Mouse (Mus musculus) forebrain, embryonic 16.5 days (tissue): ENCODE results near the gene P3h1. TPM values are rescaled to one million over a fixed set of nuclear protein-coding genes. Genes with fewer than 3 reads are reported as not detected.
A peak's percentile ranks its signal among the peaks of the same experiment; 100 is the strongest.

ENCODE experiments used
- ATAC-seq: fragments of 200-750 bp; cut with Nextera tagmentation; 2 replicates; pipeline ENCODE4 v1.8.0; 2017; ENCODE audit warnings: mild to moderate bottlenecking, moderate library complexity
- H3K27ac ChIP-seq: fragments of 300-500 bp; sonication (generic); 2 replicates; pipeline ENCODE4 v1.5.1; 2014; ENCODE audit warnings: low read length, control low read depth
- H3K27me3 ChIP-seq: fragments of 300-500 bp; sonication (generic); replicated peaks from 2 replicates; pipeline ENCODE4 v1.6.1; 2014; ENCODE audit warnings: low read length; ENCODE audit not compliant: control insufficient read depth, insufficient read depth
- H3K36me3 ChIP-seq: fragments of 300-500 bp; sonication (generic); 2 replicates; pipeline ENCODE4 v1.6.1; 2014; ENCODE audit not compliant: control insufficient read depth, insufficient read depth
- H3K4me1 ChIP-seq: fragments of 300-500 bp; sonication (generic); replicated peaks from 2 replicates; pipeline ENCODE4 v1.6.1; 2014; ENCODE audit warnings: low read length; ENCODE audit not compliant: control insufficient read depth, insufficient read depth
- H3K4me2 ChIP-seq: fragments of 300-500 bp; sonication (generic); 2 replicates; pipeline ENCODE4 v1.6.1; 2014; ENCODE audit warnings: mild to moderate bottlenecking, low read length, control low read depth
- H3K4me3 ChIP-seq: fragments of 300-500 bp; sonication (generic); replicated peaks from 2 replicates; pipeline ENCODE4 v1.5.1; 2014; ENCODE audit warnings: mild to moderate bottlenecking, low read length, control low read depth
- H3K9ac ChIP-seq: fragments of 300-500 bp; sonication (generic); replicated peaks from 2 replicates; pipeline ENCODE4 v1.6.1; 2014; ENCODE audit warnings: low read depth, low read length, control low read depth
- H3K9me3 ChIP-seq: fragments of 300-500 bp; sonication (generic); 2 replicates; pipeline ENCODE4 v1.6.1; 2016; ENCODE audit warnings: low read length; ENCODE audit not compliant: control insufficient read depth
- WGBS: fragments of 180-500 bp; shearing (Covaris S2); extraction: QIAGEN DNeasy Blood & Tissue Kit; methylation state at CpG from one replicate; pipeline ENCODE4 v1.1.7; 2014; 5-methylcytosine and 5-hydroxymethylcytosine counted together
- polyA plus RNA-seq: library from polyadenylated mRNA; unstranded; fragments of >200 nt; fragmentation: Nextera tagmentation; extraction: Ambion mirVana; gene quantifications from 2 replicates; pipeline ENCODE4 v1.2.1, GENCODE M21; 2015

P3h1 gene
- polyA plus RNA-seq, 1 experiment from 2014 or later: 9.3 TPM

DNA sequence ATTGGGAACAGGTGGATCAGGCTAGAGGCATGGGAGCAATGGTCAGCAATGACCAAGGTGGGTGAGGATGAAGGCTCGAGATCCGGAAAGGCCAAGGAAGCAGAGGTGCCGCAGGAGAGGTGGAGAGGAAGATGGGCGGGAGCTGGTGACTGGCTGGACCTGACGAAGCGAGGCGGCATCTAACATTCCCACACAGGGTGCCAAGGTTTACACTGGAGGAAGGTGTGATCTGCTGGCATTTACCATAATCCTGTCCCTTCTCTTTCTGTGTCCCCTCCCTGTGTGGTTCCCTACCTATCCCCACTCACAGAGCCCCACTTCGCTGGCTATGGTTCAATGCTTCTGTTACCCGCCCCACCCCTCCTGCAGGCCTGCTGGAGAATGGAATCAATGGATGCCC, 13.2 kb downstream of the P3h1 start:
- H3K9me3 ChIP-seq: no peaks in the 10 kb centered on the region
- WGBS: 73% methylated on average over 9 of the region's 9 CpGs
- peaks cover 2% of the 10 kb centered on the region; the same call in 1 of the 2 replicates for H3K36me3 ChIP-seq
- H3K27me3 ChIP-seq: no peaks in the 10 kb centered on the region
- H3K4me2 ChIP-seq: no peak overlapping the region
- peak overlapping the region; percentile 9; the same call in 1 of the 2 replicates for H3K9ac ChIP-seq
- no peak overlapping the region for H3K4me3 ChIP-seq
- H3K27ac ChIP-seq: no peak overlapping the region
- peaks cover 18% of the 10 kb centered on the region for H3K4me1 ChIP-seq
- no peak for ATAC-seq

GRCm38 (mm10) chr4:119246688-119247225, 14.0 kb downstream of the P3h1 start:
- H3K4me3 ChIP-seq: no peak overlapping the region
- H3K9ac ChIP-seq: no peak overlapping the region
- WGBS: 71% methylated on average over 14 of the region's 14 CpGs
- peaks cover 2% of the 10 kb centered on the region; the same call in 1 of the 2 replicates for H3K36me3 ChIP-seq
- no peaks in the 10 kb centered on the region for H3K9me3 ChIP-seq
- no peaks in the 10 kb centered on the region for H3K27me3 ChIP-seq
- no peak overlapping the region for H3K4me2 ChIP-seq
- H3K4me1 ChIP-seq: peaks cover 18% of the 10 kb centered on the region
- ATAC-seq: no peak
- H3K27ac ChIP-seq: no peak overlapping the region

- peak; percentile 69 for ATAC-seq
- no peaks in the 10 kb centered on the region for H3K9me3 ChIP-seq
- no peak overlapping the region for H3K4me2 ChIP-seq
- peaks cover 2% of the 10 kb centered on the region; the same call in 1 of the 2 replicates for H3K36me3 ChIP-seq
- H3K27ac ChIP-seq: no peak overlapping the region
- peaks cover 18% of the 10 kb centered on the region for H3K4me1 ChIP-seq
- no peak overlapping the region for H3K4me3 ChIP-seq
- no peak overlapping the region for H3K9ac ChIP-seq
- 24% methylated on average over 13 of the region's 13 CpGs for WGBS
- no peaks in the 10 kb centered on the region for H3K27me3 ChIP-seq
Observed at GRCm38 (mm10) chr4:119247462-119248235, 14.9 kb downstream of the P3h1 start.

- H3K27ac ChIP-seq: no peak overlapping the region
- ATAC-seq: no peak
- H3K9ac ChIP-seq: no peak overlapping the region
- no peak overlapping the region for H3K4me3 ChIP-seq
- H3K36me3 ChIP-seq: peaks cover 2% of the 10 kb centered on the region; the same call in 1 of the 2 replicates
- peaks cover 18% of the 10 kb centered on the region for H3K4me1 ChIP-seq
- H3K27me3 ChIP-seq: no peaks in the 10 kb centered on the region
- H3K9me3 ChIP-seq: no peaks in the 10 kb centered on the region
- H3K4me2 ChIP-seq: no peak overlapping the region
- 73% methylated on average over 11 of the region's 11 CpGs for WGBS
Observed at GRCm38 (mm10) chr4:119248407-119248965, 15.8 kb downstream of the P3h1 start.

GRCm38 (mm10) chr4:119252025-119252808, 19.5 kb downstream of the P3h1 start:
- H3K4me3 ChIP-seq: no peak overlapping the region
- H3K27me3 ChIP-seq: no peaks in the 10 kb centered on the region
- ATAC-seq: no peak
- peaks cover 18% of the 10 kb centered on the region for H3K4me1 ChIP-seq
- no peaks in the 10 kb centered on the region for H3K36me3 ChIP-seq
- H3K9ac ChIP-seq: no peak overlapping the region
- H3K9me3 ChIP-seq: no peaks in the 10 kb centered on the region
- no peak overlapping the region for H3K4me2 ChIP-seq
- no peak overlapping the region for H3K27ac ChIP-seq
- 76% methylated on average over 7 of the region's 7 CpGs for WGBS

GRCm38 (mm10) chr4:119254012-119254618, 21.4 kb downstream of the P3h1 start:
- Histone ChIP-seq H3K27ac (peak overlapping the region; percentile 48; the same call in 1 of the 2 replicates), H3K4me2 (no peak overlapping the region), H3K9ac (0 out of 2 replicates have a peak overlapping the region, but pooled peaks have one; percentile 27), H3K4me1 (peaks cover 17% of the 10 kb centered on the region), H3K9me3 (no peaks in the 10 kb centered on the region), H3K36me3 (no peaks in the 10 kb centered on the region), H3K4me3 (no peak overlapping the region), H3K27me3 (no peaks in the 10 kb centered on the region)
- 9% methylated on average over 9 of the region's 9 CpGs for WGBS
- ATAC-seq: peak; percentile 79

DNA sequence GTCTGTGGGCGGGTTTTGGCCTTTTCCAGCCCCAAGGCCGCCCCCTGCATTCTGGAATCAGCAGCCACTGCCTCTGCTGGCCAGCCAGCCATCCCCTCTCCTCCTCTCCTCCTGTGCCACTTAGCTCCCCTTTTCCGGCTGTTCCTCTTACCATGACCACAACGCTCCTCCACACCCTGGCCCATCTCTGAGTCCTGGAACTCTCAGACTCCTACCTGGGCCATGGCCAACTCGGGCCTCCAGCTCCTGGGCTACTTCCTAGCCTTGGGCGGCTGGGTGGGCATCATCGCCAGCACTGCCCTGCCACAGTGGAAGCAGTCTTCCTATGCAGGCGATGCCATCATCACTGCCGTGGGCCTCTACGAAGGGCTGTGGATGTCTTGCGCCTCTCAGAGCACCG, 22.6 kb downstream of the P3h1 start, which contains the start of gene Cldn19:
Cldn19 (plus strand) TSS at position 64 of the 400 bp plus-strand sequence.
- H3K4me1 ChIP-seq: peaks cover 17% of the 10 kb centered on the region
- no peak within 1 kb of the TSS for H3K4me3 ChIP-seq
- H3K9me3 ChIP-seq: no peaks in the 10 kb centered on the region
- peak within 1 kb of the TSS; percentile 27; the same call in 1 of the 2 replicates for H3K9ac ChIP-seq
- no peak within 1 kb of the TSS for H3K4me2 ChIP-seq
- ATAC-seq: no peak
- WGBS: 67% methylated on average over 12 of the region's 12 CpGs
- H3K27ac ChIP-seq: peak within 1 kb of the TSS; percentile 48; the same call in 1 of the 2 replicates
- H3K27me3 ChIP-seq: no peaks in the 10 kb centered on the region
- H3K36me3 ChIP-seq: no peaks in the 10 kb centered on the region

DNA sequence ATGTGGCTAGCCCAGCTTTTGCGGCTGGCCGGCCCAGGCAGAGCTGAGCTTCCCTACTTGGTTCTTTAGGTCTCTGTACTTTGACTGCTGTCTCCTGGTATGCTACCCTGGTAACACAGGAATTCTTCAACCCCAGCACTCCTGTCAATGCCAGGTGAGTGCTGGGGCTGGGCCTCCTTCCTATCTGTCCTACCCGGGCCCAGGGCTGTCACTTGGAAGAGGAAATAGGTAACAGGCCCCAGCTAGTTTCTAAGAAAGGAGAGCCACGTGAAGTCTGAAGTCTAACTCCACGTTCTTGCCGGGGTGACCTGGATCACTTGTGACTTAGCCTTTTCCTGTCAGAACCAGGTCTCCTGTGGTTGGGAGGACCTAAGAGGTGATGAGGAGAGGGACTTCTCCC, 24.4 kb downstream of the P3h1 start:
- no peak overlapping the region for H3K27ac ChIP-seq
- no peak overlapping the region for H3K4me2 ChIP-seq
- H3K36me3 ChIP-seq: no peaks in the 10 kb centered on the region
- no peaks in the 10 kb centered on the region for H3K27me3 ChIP-seq
- peaks cover 17% of the 10 kb centered on the region for H3K4me1 ChIP-seq
- no peaks in the 10 kb centered on the region for H3K9me3 ChIP-seq
- ATAC-seq: no peak
- 82% methylated on average over 6 of the region's 6 CpGs for WGBS
- H3K4me3 ChIP-seq: no peak overlapping the region
- H3K9ac ChIP-seq: no peak overlapping the region
